Mouse (Mus musculus) liver, adult 2 months (tissue): Measurements from ENCODE around the gene Hspa8. TPM values are rescaled to one million over a fixed set of nuclear protein-coding genes. Genes with fewer than 3 reads are reported as not detected.
A peak's percentile ranks its signal among the peaks of the same experiment; 100 is the strongest.

Experiments
- DNase-seq: peaks from one replicate; pipeline ENCODE4 v3.0.0-alpha.2; 2011; ENCODE audit warnings: low read depth, low spot score; ENCODE audit errors: extremely low read depth
- H3K27ac ChIP-seq: fragments of 200-500 bp; replicated peaks from 2 replicates; pipeline ENCODE4 v1.5.1; 2012; ENCODE audit warnings: low read depth, mild to moderate bottlenecking, control low read depth, inconsistent platforms, low read length; ENCODE audit not compliant: insufficient read depth
- H3K27me3 ChIP-seq: fragments of 200-500 bp; 2 replicates; pipeline ENCODE4 v1.6.1; 2012; ENCODE audit warnings: mild to moderate bottlenecking, moderate library complexity, low read length, inconsistent platforms; ENCODE audit not compliant: control insufficient read depth, insufficient read depth
- H3K36me3 ChIP-seq: fragments of 200-500 bp; 2 replicates; pipeline ENCODE4 v1.6.1; 2012; ENCODE audit warnings: low read length, inconsistent platforms; ENCODE audit not compliant: control insufficient read depth, insufficient read depth
- H3K4me1 ChIP-seq: fragments of 200-500 bp; 2 replicates; pipeline ENCODE4 v1.6.1; 2011; ENCODE audit warnings: low read length; ENCODE audit not compliant: control insufficient read depth, insufficient read depth
- H3K4me3 ChIP-seq: fragments of 200-500 bp; 2 replicates; pipeline ENCODE4 v1.5.1; 2011; ENCODE audit warnings: low read depth, mild to moderate bottlenecking, control low read depth, low read length, moderate library complexity; ENCODE audit not compliant: insufficient read depth
- H3K79me2 ChIP-seq: fragments of 200-500 bp; 2 replicates; pipeline ENCODE4 v1.6.1; 2012; ENCODE audit warnings: inconsistent platforms, mild to moderate bottlenecking, low read length, moderate library complexity; ENCODE audit not compliant: control insufficient read depth, insufficient read depth
- H3K9ac ChIP-seq: fragments of 200-500 bp; 2 replicates; pipeline ENCODE4 v1.6.1; 2012; ENCODE audit warnings: low read depth, mild to moderate bottlenecking, control low read depth, inconsistent platforms, low read length
- CTCF ChIP-seq: fragments of 200-500 bp; IDR thresholded peaks from 2 replicates; pipeline ENCODE4 v1.5.1; 2011; ENCODE audit warnings: low read depth, low read length, control low read depth
- POLR2A ChIP-seq: fragments of 200-500 bp; IDR thresholded peaks from 2 replicates; pipeline ENCODE4 v1.6.1; 2011; ENCODE audit warnings: low read length, control low read depth; ENCODE audit not compliant: insufficient read depth; ENCODE audit errors: extremely low read depth
- WGBS: fragments of 180-500 bp; shearing (Covaris S2); methylation state at CpG from one replicate; pipeline ENCODE4 v1.1.7; 2018; 5-methylcytosine and 5-hydroxymethylcytosine counted together
- polyA plus RNA-seq: library from polyadenylated mRNA; depleted of rRNA; stranded (reverse); fragments of >200 nt; gene quantifications from 2 replicates; pipeline ENCODE4 v1.2.3, GENCODE M21; 2012; rRNA removed
- total RNA-seq: library from RNA; depleted of rRNA; stranded (reverse); fragments of >200 nt; gene quantifications from 2 replicates; pipeline ENCODE4 v1.2.3, GENCODE M21; 2014; rRNA removed

Hspa8 gene
- total RNA-seq (1,567 and 2,371 TPM in 2 replicates), polyA plus RNA-seq (1,896 and 1,951 TPM in 2 replicates)

GRCm38 (mm10) chr9:40800675-40801612 is at the start of gene Hspa8:
TSS of gene Hspa8 (plus strand) at chr9:40800984.
- no peaks in the 10 kb centered on the region for H3K27me3 ChIP-seq

GRCm38 (mm10) chr9:40751749-40752148 is 49.0 kb upstream of the Hspa8 start:
- WGBS = 66% methylated on average over 3 of the region's 3 CpGs
- DNase-seq = no peak
- H3K9ac ChIP-seq = no peak overlapping the region
- H3K79me2 ChIP-seq = no peaks in the 10 kb centered on the region
- H3K4me3 ChIP-seq = no peak overlapping the region
- TF ChIP-seq CTCF (no peak), POLR2A (no peak)
- H3K27ac ChIP-seq = no peak overlapping the region
- no peaks in the 10 kb centered on the region for H3K36me3 ChIP-seq
- H3K4me1 ChIP-seq = no peaks in the 10 kb centered on the region
- no peaks in the 10 kb centered on the region for H3K27me3 ChIP-seq

More at GRCm38 (mm10) chr9:40800675-40801612, at the start of gene Hspa8:
- TF ChIP-seq CTCF = 0 out of 2 replicates have a peak, but pooled peaks have one; percentile 26
- peak; percentile 100 for TF ChIP-seq POLR2A
- peaks cover 8% of the 10 kb centered on the region; the same call in 1 of the 2 replicates for H3K79me2 ChIP-seq
- H3K9ac ChIP-seq = peak within 1 kb of the TSS; percentile 96
- H3K27ac ChIP-seq = peak within 1 kb of the TSS; percentile 93
- peak within 1 kb of the TSS; percentile 88 for H3K4me3 ChIP-seq
- peaks cover 17% of the 10 kb centered on the region; the same call in 1 of the 2 replicates for H3K4me1 ChIP-seq
- peaks cover 33% of the 10 kb centered on the region for H3K36me3 ChIP-seq
- 2% methylated on average over 81 of the region's 83 CpGs for WGBS
- DNase-seq = peak; percentile 93

GRCm38 (mm10) chr9:40756401-40756800 is 44.4 kb upstream of the Hspa8 start:
- H3K9ac ChIP-seq = no peak overlapping the region
- no peaks in the 10 kb centered on the region for H3K27me3 ChIP-seq
- no peak overlapping the region for H3K4me3 ChIP-seq
- TF ChIP-seq POLR2A = no peak
- TF ChIP-seq CTCF = peak; percentile 55; the same call in 1 of the 2 replicates
- no peaks in the 10 kb centered on the region for H3K36me3 ChIP-seq
- WGBS = 15% methylated on average over 4 of the region's 4 CpGs
- H3K4me1 ChIP-seq = no peaks in the 10 kb centered on the region
- no peak overlapping the region for H3K27ac ChIP-seq
- DNase-seq = peak; percentile 56
- no peaks in the 10 kb centered on the region for H3K79me2 ChIP-seq

- TF ChIP-seq POLR2A (no peak), CTCF (peak; percentile 77)
- H3K27ac ChIP-seq = no peak overlapping the region
- H3K4me1 ChIP-seq = no peaks in the 10 kb centered on the region
- no peaks in the 10 kb centered on the region for H3K36me3 ChIP-seq
- WGBS = 29% methylated on average over 12 of the region's 12 CpGs
- no peaks in the 10 kb centered on the region for H3K27me3 ChIP-seq
- H3K4me3 ChIP-seq = no peak overlapping the region
- DNase-seq = peak; percentile 35
- H3K79me2 ChIP-seq = no peaks in the 10 kb centered on the region
- peak overlapping the region; percentile 34; the same call in 1 of the 2 replicates for H3K9ac ChIP-seq
Observed at GRCm38 (mm10) chr9:40757105-40757626, 43.6 kb upstream of the Hspa8 start.

- TF ChIP-seq CTCF (peak; percentile 59), POLR2A (no peak)
- no peak for DNase-seq
- no peaks in the 10 kb centered on the region for H3K79me2 ChIP-seq
- 0 out of 2 replicates have a peak overlapping the region, but pooled peaks have one; percentile 1 for H3K9ac ChIP-seq
- H3K4me1 ChIP-seq = no peaks in the 10 kb centered on the region
- H3K27ac ChIP-seq = 0 out of 2 replicates have a peak overlapping the region, but pooled peaks have one; percentile 2
- H3K27me3 ChIP-seq = no peaks in the 10 kb centered on the region
- WGBS = 15% methylated on average over 22 of the region's 22 CpGs
- no peaks in the 10 kb centered on the region for H3K36me3 ChIP-seq
- no peak overlapping the region for H3K4me3 ChIP-seq
Observed at GRCm38 (mm10) chr9:40757685-40758270, 43.0 kb upstream of the Hspa8 start.
